Mouse (Mus musculus) liver, embryonic 14.5 days (tissue): ENCODE results near the gene Nomo1.

Experiments used
- CTCF ChIP-seq: IDR thresholded peaks from 2 replicates; pipeline ENCODE4 v1.5.1; 2016; ENCODE audit warnings: antibody characterized with exemption, low read depth, control low read depth
- EP300 ChIP-seq: IDR thresholded peaks from 2 replicates; pipeline ENCODE4 v1.6.1; 2016; ENCODE audit warnings: antibody characterized with exemption, low read depth

DNA sequence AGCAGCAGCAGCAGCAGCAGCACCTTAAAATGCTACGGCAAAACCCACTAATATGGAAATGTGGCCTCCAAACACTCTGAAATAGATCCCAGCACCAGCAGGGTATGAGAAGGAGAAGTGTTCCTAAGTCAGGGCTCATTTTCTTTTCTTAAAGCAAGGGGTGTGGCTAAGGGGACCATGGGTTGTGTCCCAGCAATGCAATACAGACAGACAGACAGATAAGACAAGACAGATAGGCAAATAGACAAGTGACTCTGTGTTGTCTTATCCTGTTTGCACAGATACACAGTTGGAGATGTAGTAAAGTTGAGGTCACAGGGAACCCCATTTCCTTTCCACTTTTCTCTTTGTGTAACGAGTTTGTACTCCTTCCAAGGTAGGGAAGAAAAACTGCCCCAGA, 2.4 kb upstream of the Nomo1 start:
- no peak for TF ChIP-seq CTCF
- TF ChIP-seq EP300: no peak; the same call in 1 of the 2 replicates
